Mouse (Mus musculus) kidney, embryonic 16.5 days (tissue): ENCODE results near the gene Astn2. TPM values are rescaled to one million over a fixed set of nuclear protein-coding genes. Genes with fewer than 3 reads are reported as not detected.

Source experiments
- ATAC-seq: fragments of 200-750 bp; cut with Nextera tagmentation; 2 replicates; pipeline ENCODE4 v1.8.0; 2017; ENCODE audit warnings: moderate TSS enrichment; ENCODE audit not compliant: low FRiP score, low TSS enrichment
- H3K27ac ChIP-seq: fragments of 300-500 bp; sonication (generic); 2 replicates; pipeline ENCODE4 v1.5.1; 2014; ENCODE audit warnings: low read length
- H3K27me3 ChIP-seq: fragments of 300-500 bp; sonication (generic); 2 replicates; pipeline ENCODE4 v1.6.1; 2014; ENCODE audit warnings: low read length, control low read depth, mixed read lengths; ENCODE audit not compliant: insufficient read depth
- H3K36me3 ChIP-seq: fragments of 300-500 bp; sonication (generic); 2 replicates; pipeline ENCODE4 v1.6.1; 2014; ENCODE audit warnings: low read length, control low read depth, mixed read lengths; ENCODE audit not compliant: insufficient read depth
- H3K4me1 ChIP-seq: fragments of 300-500 bp; sonication (generic); 2 replicates; pipeline ENCODE4 v1.6.1; 2014; ENCODE audit warnings: low read length, control low read depth, mixed read lengths; ENCODE audit not compliant: insufficient read depth
- H3K4me2 ChIP-seq: fragments of 300-500 bp; sonication (generic); replicated peaks from 2 replicates; pipeline ENCODE4 v1.6.1; 2014; ENCODE audit warnings: low read depth, low read length
- H3K4me3 ChIP-seq: fragments of 300-500 bp; sonication (generic); 2 replicates; pipeline ENCODE4 v1.5.1; 2014; ENCODE audit warnings: mild to moderate bottlenecking, low read length
- H3K9ac ChIP-seq: fragments of 300-500 bp; sonication (generic); replicated peaks from 2 replicates; pipeline ENCODE4 v1.6.1; 2014; ENCODE audit warnings: low read length
- H3K9me3 ChIP-seq: fragments of 300-500 bp; sonication (generic); 2 replicates; pipeline ENCODE4 v1.6.1; 2016; ENCODE audit warnings: low read length, control low read depth
- WGBS: fragments of 180-500 bp; shearing (Covaris S2); extraction: QIAGEN DNeasy Blood & Tissue Kit; methylation state at CpG from one replicate; pipeline ENCODE4 v1.1.7; 2014; 5-methylcytosine and 5-hydroxymethylcytosine counted together
- polyA plus RNA-seq: library from polyadenylated mRNA; unstranded; fragments of >200 nt; fragmentation: Nextera tagmentation; extraction: Ambion mirVana; gene quantifications from 2 replicates; pipeline ENCODE4 v1.2.1, GENCODE M21; 2015

Gene Astn2
- polyA plus RNA-seq, 1 experiment from 2014 or later: 0.11 TPM

DNA sequence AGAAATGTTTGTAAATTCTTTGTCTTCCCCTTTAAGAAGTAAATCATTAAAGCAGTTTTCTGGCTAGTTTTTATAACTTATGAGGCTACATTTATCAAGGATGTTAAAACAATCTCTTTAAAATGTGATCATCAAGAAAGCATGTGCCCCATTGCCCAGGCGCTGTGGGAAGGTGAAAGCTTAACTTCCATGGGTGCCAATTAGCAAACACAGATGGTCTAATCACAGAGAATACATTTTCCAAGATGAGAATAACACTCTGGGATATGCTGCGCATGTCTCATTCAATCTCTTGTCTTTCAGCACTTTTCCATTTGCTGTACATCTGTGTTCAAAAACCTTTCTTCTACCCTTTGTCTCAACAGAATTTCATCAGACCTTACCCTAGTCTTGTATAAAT, 688.3 kb downstream of the Astn2 start:
- H3K4me3 ChIP-seq: no peak overlapping the region
- no peak overlapping the region for H3K9ac ChIP-seq
- H3K4me1 ChIP-seq: no peaks in the 10 kb centered on the region
- WGBS: 86% methylated on average over 2 of the region's 2 CpGs
- no peak overlapping the region for H3K4me2 ChIP-seq
- ATAC-seq: no peak
- H3K9me3 ChIP-seq: no peaks in the 10 kb centered on the region
- no peak overlapping the region for H3K27ac ChIP-seq
- H3K27me3 ChIP-seq: no peaks in the 10 kb centered on the region
- H3K36me3 ChIP-seq: no peaks in the 10 kb centered on the region

DNA sequence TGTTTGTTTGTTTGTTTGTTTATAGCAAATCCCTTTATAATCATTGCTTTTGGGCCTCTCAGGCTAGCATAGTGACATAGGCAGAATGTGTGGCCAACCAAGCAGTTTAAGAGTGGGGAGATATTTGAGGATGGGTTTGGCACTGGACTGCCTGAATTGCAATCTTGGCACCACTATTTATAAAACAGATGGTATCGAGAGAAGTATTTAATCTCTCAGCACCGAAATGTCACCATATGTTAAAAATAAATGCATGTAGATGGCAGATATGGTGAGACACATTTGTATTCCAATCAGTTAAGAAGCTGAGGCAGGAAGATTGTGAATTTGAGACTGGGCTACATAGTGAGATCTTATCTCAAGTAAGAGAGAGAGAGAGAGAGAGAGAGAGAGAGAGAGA, 692.7 kb downstream of the Astn2 start:
- Histone ChIP-seq H3K27me3 (no peaks in the 10 kb centered on the region), H3K4me3 (no peak overlapping the region), H3K9me3 (no peaks in the 10 kb centered on the region), H3K4me2 (no peak overlapping the region), H3K9ac (no peak overlapping the region), H3K27ac (no peak overlapping the region), H3K4me1 (no peaks in the 10 kb centered on the region), H3K36me3 (no peaks in the 10 kb centered on the region)
- ATAC-seq: no peak
- WGBS: 81% methylated on average over 2 of the region's 2 CpGs

DNA sequence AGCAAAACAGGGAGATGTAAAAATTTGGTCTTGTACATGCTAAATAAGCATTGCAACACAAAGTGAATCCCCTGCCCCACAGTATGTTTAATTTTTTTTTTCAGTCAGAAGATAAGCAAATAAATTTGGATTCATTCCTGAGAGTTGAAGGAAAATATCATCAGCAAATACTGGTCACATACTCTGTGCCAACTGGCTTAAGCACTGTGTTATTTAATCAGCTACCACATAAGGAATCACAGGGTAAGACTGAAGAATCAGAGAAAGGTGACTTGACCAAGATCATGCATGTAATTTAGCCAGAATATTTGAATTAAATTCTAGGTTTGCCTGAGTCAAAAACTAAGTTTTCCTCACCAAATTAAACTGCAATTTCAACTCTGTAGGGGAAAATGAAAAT, 693.8 kb downstream of the Astn2 start:
- Histone ChIP-seq H3K9me3 (no peaks in the 10 kb centered on the region), H3K27me3 (no peaks in the 10 kb centered on the region), H3K27ac (no peak overlapping the region), H3K4me2 (no peak overlapping the region), H3K4me1 (no peaks in the 10 kb centered on the region), H3K36me3 (no peaks in the 10 kb centered on the region), H3K9ac (no peak overlapping the region), H3K4me3 (no peak overlapping the region)
- ATAC-seq: no peak

DNA sequence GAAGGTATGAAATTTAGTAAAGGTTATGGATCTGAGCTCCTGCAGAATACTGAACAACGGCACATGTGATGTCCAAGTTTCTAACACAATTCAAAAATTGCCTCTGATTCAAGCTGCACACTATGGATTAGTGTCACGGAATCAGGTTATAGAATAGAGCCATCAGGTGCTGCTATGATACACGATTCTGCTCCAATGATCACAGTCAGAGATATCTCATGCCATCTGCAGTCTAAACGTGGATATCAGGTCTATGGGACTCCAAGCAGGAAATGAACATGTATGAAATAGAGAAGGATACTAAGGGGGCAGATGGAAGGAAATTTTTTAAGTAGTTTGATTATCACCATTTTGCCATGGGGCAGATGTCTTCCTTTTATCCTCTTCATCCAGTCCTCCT, 702.6 kb downstream of the Astn2 start:
- 80% methylated on average over 4 of the region's 4 CpGs for WGBS
- no peak for ATAC-seq
- Histone ChIP-seq H3K4me1 (no peaks in the 10 kb centered on the region), H3K4me3 (no peak overlapping the region), H3K27me3 (no peaks in the 10 kb centered on the region), H3K9ac (no peak overlapping the region), H3K9me3 (no peaks in the 10 kb centered on the region), H3K4me2 (no peak overlapping the region), H3K36me3 (no peaks in the 10 kb centered on the region), H3K27ac (no peak overlapping the region)

DNA sequence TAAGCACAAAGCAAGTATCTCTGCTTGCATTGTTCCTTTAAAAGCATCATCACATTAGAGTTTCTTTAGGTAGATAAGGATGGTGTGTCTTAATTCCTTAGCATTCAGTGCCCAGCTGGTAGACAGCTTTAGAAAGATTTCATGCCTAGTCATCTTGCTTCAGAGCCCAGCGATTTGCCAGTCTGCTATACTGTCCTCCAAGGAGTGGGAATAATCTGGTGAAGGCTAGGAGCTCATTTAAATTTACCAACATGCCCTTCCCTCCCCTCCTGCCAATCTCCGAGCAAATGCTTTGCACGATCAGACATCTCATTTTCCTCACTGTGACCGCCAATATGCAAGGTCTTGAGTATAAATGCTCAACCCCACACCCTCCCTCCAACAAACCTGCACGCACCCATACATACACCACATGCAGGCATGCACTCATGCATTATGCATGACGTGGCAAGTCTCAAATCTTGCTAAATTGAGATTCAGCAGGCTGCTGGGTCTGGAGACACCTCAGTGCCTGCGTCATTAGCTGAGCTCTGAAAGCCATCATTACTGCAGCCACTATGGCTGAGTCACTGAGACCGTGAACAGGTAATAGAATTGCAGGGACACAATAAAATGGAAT, 704.6 kb downstream of the Astn2 start:
- Histone ChIP-seq H3K27ac (no peak overlapping the region), H3K4me3 (no peak overlapping the region), H3K27me3 (no peaks in the 10 kb centered on the region), H3K36me3 (no peaks in the 10 kb centered on the region), H3K9ac (no peak overlapping the region), H3K4me2 (no peak overlapping the region), H3K4me1 (no peaks in the 10 kb centered on the region), H3K9me3 (no peaks in the 10 kb centered on the region)
- WGBS: 55% methylated on average over 8 of the region's 8 CpGs
- peak; percentile 39; the same call in 1 of the 2 replicates for ATAC-seq

DNA sequence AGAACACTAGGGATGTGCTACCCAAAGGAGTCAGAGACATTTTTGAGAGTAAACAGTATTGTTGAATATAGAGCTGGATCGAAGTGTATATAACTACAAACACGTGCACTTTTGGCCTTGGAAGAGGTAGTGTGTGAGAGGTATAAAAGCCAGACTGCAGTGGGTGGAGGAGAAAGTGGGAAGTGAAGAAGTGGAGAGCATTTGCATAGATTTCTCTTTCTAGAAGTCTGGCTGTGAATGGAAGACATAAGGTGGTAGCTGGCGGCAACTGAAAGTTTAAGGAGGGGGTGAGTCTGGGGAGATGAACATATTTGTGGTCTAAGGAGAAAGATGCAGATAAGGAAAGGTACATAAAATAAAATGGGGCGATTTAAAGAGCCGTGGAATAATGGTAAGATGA, 709.2 kb downstream of the Astn2 start:
- no peak for ATAC-seq
- Histone ChIP-seq H3K9me3 (no peaks in the 10 kb centered on the region), H3K9ac (no peak overlapping the region), H3K4me1 (no peaks in the 10 kb centered on the region), H3K27ac (no peak overlapping the region), H3K36me3 (no peaks in the 10 kb centered on the region), H3K4me2 (no peak overlapping the region), H3K4me3 (no peak overlapping the region), H3K27me3 (no peaks in the 10 kb centered on the region)
- 89% methylated on average over 5 of the region's 5 CpGs for WGBS

- no peak overlapping the region for H3K4me3 ChIP-seq
- no peaks in the 10 kb centered on the region for H3K36me3 ChIP-seq
- ATAC-seq: no peak
- no peak overlapping the region for H3K4me2 ChIP-seq
- H3K9me3 ChIP-seq: no peaks in the 10 kb centered on the region
- no peak overlapping the region for H3K27ac ChIP-seq
- no peaks in the 10 kb centered on the region for H3K27me3 ChIP-seq
- H3K4me1 ChIP-seq: no peaks in the 10 kb centered on the region
- no peak overlapping the region for H3K9ac ChIP-seq
- WGBS: 83% methylated on average over 5 of the region's 5 CpGs
These were observed 710.4 kb downstream of the Astn2 start for GRCm38 (mm10) chr4:65694011-65694410.

- H3K4me2 ChIP-seq: no peak overlapping the region
- H3K9ac ChIP-seq: no peak overlapping the region
- no peaks in the 10 kb centered on the region for H3K9me3 ChIP-seq
- H3K27ac ChIP-seq: no peak overlapping the region
- no peaks in the 10 kb centered on the region for H3K4me1 ChIP-seq
- WGBS: 52% methylated on average over 1 of the region's 1 CpGs
- no peak overlapping the region for H3K4me3 ChIP-seq
- no peaks in the 10 kb centered on the region for H3K36me3 ChIP-seq
- H3K27me3 ChIP-seq: no peaks in the 10 kb centered on the region
- ATAC-seq: no peak
These were observed 717.2 kb downstream of the Astn2 start for GRCm38 (mm10) chr4:65687006-65687723.

DNA sequence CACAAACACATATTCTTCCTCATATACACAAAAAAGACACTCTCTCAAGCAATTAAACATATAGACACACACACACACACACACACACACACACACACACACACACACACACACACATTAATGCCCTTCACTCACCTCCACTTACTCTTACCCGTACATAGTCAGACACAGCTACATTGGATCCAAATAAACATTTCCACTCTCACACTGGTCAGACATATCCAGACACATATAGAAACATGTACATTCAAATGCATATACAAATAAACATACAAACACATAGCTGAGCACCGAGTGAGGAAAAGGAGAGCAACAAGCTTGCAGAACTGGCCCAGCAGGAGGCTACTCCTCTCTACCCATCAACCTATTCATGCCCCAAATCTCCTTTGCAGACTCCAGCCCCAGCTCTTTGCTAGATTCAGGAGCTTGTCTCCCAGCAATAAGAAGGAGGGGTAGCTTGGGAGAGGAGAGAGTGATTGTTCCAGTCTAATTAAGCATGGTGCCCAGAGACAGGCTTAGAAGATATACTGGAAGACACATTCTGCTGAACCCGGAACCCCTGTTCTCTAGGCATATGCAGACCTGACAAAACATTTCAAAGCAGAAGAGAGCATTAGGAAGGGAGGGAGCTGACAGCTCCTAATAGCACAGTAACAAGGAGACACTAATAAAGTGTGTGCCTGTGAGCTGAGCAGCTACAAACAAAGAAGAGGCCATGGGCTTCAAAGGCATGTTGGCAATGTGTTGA, 718.0 kb downstream of the Astn2 start:
- no peak overlapping the region for H3K4me3 ChIP-seq
- no peaks in the 10 kb centered on the region for H3K4me1 ChIP-seq
- no peak for ATAC-seq
- H3K4me2 ChIP-seq: no peak overlapping the region
- H3K9ac ChIP-seq: no peak overlapping the region
- no peaks in the 10 kb centered on the region for H3K9me3 ChIP-seq
- no peaks in the 10 kb centered on the region for H3K36me3 ChIP-seq
- WGBS: 58% methylated on average over 3 of the region's 3 CpGs
- no peaks in the 10 kb centered on the region for H3K27me3 ChIP-seq
- no peak overlapping the region for H3K27ac ChIP-seq

DNA sequence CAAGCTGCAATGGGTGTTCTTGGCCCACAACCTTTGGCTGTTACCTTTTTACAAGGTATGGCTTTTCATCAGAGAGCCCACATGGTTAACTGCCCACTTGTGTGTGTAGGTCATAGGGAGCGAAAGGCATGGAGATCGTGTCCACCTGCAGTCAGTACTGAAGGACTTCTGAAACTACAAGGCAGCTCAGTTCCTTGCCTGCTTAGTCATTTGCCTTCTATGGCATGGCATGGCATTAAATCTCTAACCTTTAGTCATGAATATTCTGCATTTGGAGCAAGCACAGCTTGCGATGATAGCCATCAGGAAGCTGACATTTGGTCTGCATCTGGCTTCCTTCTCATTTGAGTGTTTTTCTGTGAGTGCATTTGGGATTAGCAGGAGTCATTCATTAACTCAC, 720.0 kb downstream of the Astn2 start:
- H3K4me3 ChIP-seq: no peak overlapping the region
- no peak for ATAC-seq
- H3K27me3 ChIP-seq: no peaks in the 10 kb centered on the region
- H3K27ac ChIP-seq: no peak overlapping the region
- H3K36me3 ChIP-seq: no peaks in the 10 kb centered on the region
- no peaks in the 10 kb centered on the region for H3K4me1 ChIP-seq
- no peaks in the 10 kb centered on the region for H3K9me3 ChIP-seq
- no peak overlapping the region for H3K4me2 ChIP-seq
- WGBS: 67% methylated on average over 3 of the region's 3 CpGs
- H3K9ac ChIP-seq: no peak overlapping the region
